Mouse (Mus musculus) heart, postnatal 0 days (tissue): ENCODE measurements around the gene Snph.

ENCODE experiments used
- CTCF ChIP-seq: IDR thresholded peaks from 2 replicates; pipeline ENCODE4 v1.5.1; 2016; ENCODE audit warnings: antibody characterized with exemption, control low read depth, low read depth
- EP300 ChIP-seq: IDR thresholded peaks from 2 replicates; pipeline ENCODE4 v1.6.1; 2016; ENCODE audit warnings: antibody characterized with exemption, low read depth

GRCm38 (mm10) chr2:151580945-151581344 lies 51.4 kb downstream of the Snph start:
- TF ChIP-seq CTCF (no peak), EP300 (no peak)
